Mouse (Mus musculus) embryonic facial prominence, embryonic 13.5 days (tissue): ENCODE data around the gene Glis3. TPM values are rescaled to one million over a fixed set of nuclear protein-coding genes. Genes with fewer than 3 reads are reported as not detected.

Experiments
- ATAC-seq: fragments of 200-750 bp; cut with Nextera tagmentation; 2 replicates; pipeline ENCODE4 v1.8.0; 2017; ENCODE audit warnings: low read depth; ENCODE audit not compliant: insufficient number of reproducible peaks, insufficient read depth, low FRiP score, low TSS enrichment
- H3K27ac ChIP-seq: fragments of 300-500 bp; sonication (generic); 2 replicates; pipeline ENCODE4 v1.5.1; 2015; ENCODE audit warnings: moderate library complexity, mild to moderate bottlenecking, inconsistent platforms
- H3K27me3 ChIP-seq: fragments of 300-500 bp; sonication (generic); 2 replicates; pipeline ENCODE4 v1.6.1; 2015; ENCODE audit warnings: mild to moderate bottlenecking, inconsistent platforms
- H3K36me3 ChIP-seq: fragments of 300-500 bp; sonication (generic); 2 replicates; pipeline ENCODE4 v1.6.1; 2015; ENCODE audit warnings: mild to moderate bottlenecking, inconsistent platforms
- H3K4me1 ChIP-seq: fragments of 300-500 bp; sonication (generic); 2 replicates; pipeline ENCODE4 v1.6.1; 2015; ENCODE audit warnings: inconsistent platforms
- H3K4me2 ChIP-seq: fragments of 300-500 bp; sonication (generic); 2 replicates; pipeline ENCODE4 v1.6.1; 2015; ENCODE audit warnings: moderate library complexity, mild to moderate bottlenecking, inconsistent platforms
- H3K4me3 ChIP-seq: fragments of 300-500 bp; sonication (generic); 2 replicates; pipeline ENCODE4 v1.5.1; 2015; ENCODE audit warnings: mild to moderate bottlenecking, inconsistent platforms
- H3K9ac ChIP-seq: fragments of 300-500 bp; sonication (generic); 2 replicates; pipeline ENCODE4 v1.6.1; 2015; ENCODE audit warnings: mild to moderate bottlenecking, inconsistent platforms
- H3K9me3 ChIP-seq: fragments of 300-500 bp; sonication (generic); 2 replicates; pipeline ENCODE4 v1.6.1; 2016; ENCODE audit warnings: inconsistent platforms
- WGBS: fragments of 180-500 bp; shearing (Covaris S2); methylation state at CpG from one replicate; pipeline ENCODE4 v1.1.7; 2015; ENCODE audit warnings: mixed read lengths; 5-methylcytosine and 5-hydroxymethylcytosine counted together
- polyA plus RNA-seq: library from polyadenylated mRNA; unstranded; fragments of >200 nt; fragmentation: Nextera tagmentation; extraction: Ambion mirVana; gene quantifications from 2 replicates; pipeline ENCODE4 v1.2.1, GENCODE M21; 2015

Gene Glis3
- polyA plus RNA-seq, 1 experiment from 2014 or later: 15.2 TPM

GRCm38 (mm10) chr19:28454331-28454730 is 225.5 kb downstream of the Glis3 start:
- Histone ChIP-seq H3K36me3 (no peaks in the 10 kb centered on the region), H3K4me2 (no peak overlapping the region), H3K4me1 (peaks cover 26% of the 10 kb centered on the region), H3K9me3 (no peaks in the 10 kb centered on the region), H3K9ac (no peak overlapping the region), H3K4me3 (no peak overlapping the region), H3K27ac (no peak overlapping the region), H3K27me3 (no peaks in the 10 kb centered on the region)
- ATAC-seq: no peak
- WGBS: 82% methylated on average over 8 of the region's 8 CpGs

- 0 out of 2 replicates have a peak overlapping the region, but pooled peaks have one; percentile 16 for H3K4me2 ChIP-seq
- no peaks in the 10 kb centered on the region for H3K9me3 ChIP-seq
- H3K36me3 ChIP-seq: no peaks in the 10 kb centered on the region
- H3K27me3 ChIP-seq: no peaks in the 10 kb centered on the region
- H3K4me3 ChIP-seq: no peak overlapping the region
- 0 out of 2 replicates have a peak, but pooled peaks have one; percentile 10 for ATAC-seq
- peak overlapping the region; percentile 22; the same call in 1 of the 2 replicates for H3K27ac ChIP-seq
- WGBS: 39% methylated on average over 12 of the region's 12 CpGs
- H3K9ac ChIP-seq: no peak overlapping the region
- peaks cover 34% of the 10 kb centered on the region for H3K4me1 ChIP-seq
These were observed 226.8 kb downstream of the Glis3 start for GRCm38 (mm10) chr19:28452951-28453520.

- Histone ChIP-seq H3K4me3 (no peak overlapping the region), H3K27ac (no peak overlapping the region), H3K4me2 (no peak overlapping the region), H3K9ac (no peak overlapping the region), H3K27me3 (no peaks in the 10 kb centered on the region), H3K36me3 (no peaks in the 10 kb centered on the region), H3K4me1 (peaks cover 30% of the 10 kb centered on the region), H3K9me3 (no peaks in the 10 kb centered on the region)
- 52% methylated on average over 4 of the region's 4 CpGs for WGBS
- no peak for ATAC-seq
These were observed 231.1 kb downstream of the Glis3 start for GRCm38 (mm10) chr19:28448811-28449210.

GRCm38 (mm10) chr19:28442161-28442560 is 237.7 kb downstream of the Glis3 start:
- H3K36me3 ChIP-seq: no peaks in the 10 kb centered on the region
- H3K9me3 ChIP-seq: no peaks in the 10 kb centered on the region
- H3K27me3 ChIP-seq: no peaks in the 10 kb centered on the region
- no peak overlapping the region for H3K27ac ChIP-seq
- no peak overlapping the region for H3K4me3 ChIP-seq
- no peaks in the 10 kb centered on the region for H3K4me1 ChIP-seq
- ATAC-seq: no peak
- WGBS: 89% methylated on average over 4 of the region's 4 CpGs
- H3K4me2 ChIP-seq: no peak overlapping the region
- H3K9ac ChIP-seq: no peak overlapping the region

GRCm38 (mm10) chr19:28436457-28437148 is 243.3 kb downstream of the Glis3 start:
- ATAC-seq: no peak
- H3K27ac ChIP-seq: no peak overlapping the region

GRCm38 (mm10) chr19:28428220-28428816 is 251.6 kb downstream of the Glis3 start:
- WGBS: 78% methylated on average over 6 of the region's 6 CpGs
- ATAC-seq: no peak
- H3K9me3 ChIP-seq: no peaks in the 10 kb centered on the region
- no peaks in the 10 kb centered on the region for H3K36me3 ChIP-seq
- H3K4me3 ChIP-seq: no peak overlapping the region
- H3K9ac ChIP-seq: no peak overlapping the region
- no peaks in the 10 kb centered on the region for H3K27me3 ChIP-seq
- no peak overlapping the region for H3K4me2 ChIP-seq
- no peaks in the 10 kb centered on the region for H3K4me1 ChIP-seq
- H3K27ac ChIP-seq: no peak overlapping the region

More at GRCm38 (mm10) chr19:28436457-28437148, 243.3 kb downstream of the Glis3 start:
- H3K9ac ChIP-seq: no peak overlapping the region
- H3K4me1 ChIP-seq: peaks cover 4% of the 10 kb centered on the region; the same call in 1 of the 2 replicates
- H3K36me3 ChIP-seq: no peaks in the 10 kb centered on the region
- no peak overlapping the region for H3K4me2 ChIP-seq
- no peaks in the 10 kb centered on the region for H3K9me3 ChIP-seq
- WGBS: 58% methylated on average over 12 of the region's 12 CpGs
- H3K4me3 ChIP-seq: no peak overlapping the region
- no peaks in the 10 kb centered on the region for H3K27me3 ChIP-seq

- Histone ChIP-seq H3K4me1 (no peaks in the 10 kb centered on the region), H3K4me2 (no peak overlapping the region), H3K4me3 (no peak overlapping the region), H3K27ac (no peak overlapping the region), H3K9ac (no peak overlapping the region), H3K36me3 (no peaks in the 10 kb centered on the region), H3K9me3 (no peaks in the 10 kb centered on the region), H3K27me3 (no peaks in the 10 kb centered on the region)
- WGBS: 80% methylated on average over 5 of the region's 5 CpGs
- no peak for ATAC-seq
These were observed 255.7 kb downstream of the Glis3 start for GRCm38 (mm10) chr19:28424180-28424579.

- no peaks in the 10 kb centered on the region for H3K9me3 ChIP-seq
- no peak overlapping the region for H3K9ac ChIP-seq
- no peaks in the 10 kb centered on the region for H3K36me3 ChIP-seq
- H3K4me3 ChIP-seq: no peak overlapping the region
- H3K27ac ChIP-seq: no peak overlapping the region
- ATAC-seq: no peak
- H3K27me3 ChIP-seq: no peaks in the 10 kb centered on the region
- WGBS: 54% methylated on average over 9 of the region's 9 CpGs
- H3K4me1 ChIP-seq: no peaks in the 10 kb centered on the region
- H3K4me2 ChIP-seq: no peak overlapping the region
These were observed 256.9 kb downstream of the Glis3 start for GRCm38 (mm10) chr19:28422939-28423338.

GRCm38 (mm10) chr19:28416069-28416468 is 263.8 kb downstream of the Glis3 start:
- no peak overlapping the region for H3K4me3 ChIP-seq
- WGBS: 60% methylated on average over 5 of the region's 5 CpGs
- H3K27me3 ChIP-seq: no peaks in the 10 kb centered on the region
- no peaks in the 10 kb centered on the region; the same call in 1 of the 2 replicates for H3K36me3 ChIP-seq
- no peak overlapping the region for H3K27ac ChIP-seq
- H3K4me2 ChIP-seq: no peak overlapping the region
- H3K9ac ChIP-seq: no peak overlapping the region
- no peaks in the 10 kb centered on the region for H3K9me3 ChIP-seq
- ATAC-seq: no peak
- H3K4me1 ChIP-seq: no peaks in the 10 kb centered on the region

- H3K27me3 ChIP-seq: no peaks in the 10 kb centered on the region
- ATAC-seq: no peak
- H3K4me1 ChIP-seq: peaks cover 6% of the 10 kb centered on the region; the same call in 1 of the 2 replicates
- no peaks in the 10 kb centered on the region; the same call in 1 of the 2 replicates for H3K36me3 ChIP-seq
- H3K9ac ChIP-seq: no peak overlapping the region
- no peak overlapping the region for H3K4me2 ChIP-seq
- H3K4me3 ChIP-seq: no peak overlapping the region
- H3K27ac ChIP-seq: no peak overlapping the region
- WGBS: 42% methylated on average over 3 of the region's 3 CpGs
- H3K9me3 ChIP-seq: no peaks in the 10 kb centered on the region
These were observed 271.1 kb downstream of the Glis3 start for GRCm38 (mm10) chr19:28408787-28409186.

GRCm38 (mm10) chr19:28402956-28403355 is 276.9 kb downstream of the Glis3 start:
- Histone ChIP-seq H3K4me3 (no peak overlapping the region), H3K4me1 (no peaks in the 10 kb centered on the region), H3K27me3 (no peaks in the 10 kb centered on the region), H3K4me2 (no peak overlapping the region), H3K9ac (no peak overlapping the region), H3K27ac (no peak overlapping the region), H3K9me3 (no peaks in the 10 kb centered on the region), H3K36me3 (no peaks in the 10 kb centered on the region)
- 81% methylated on average over 6 of the region's 6 CpGs for WGBS
- ATAC-seq: no peak

GRCm38 (mm10) chr19:28395584-28395861 is 284.4 kb downstream of the Glis3 start:
- Histone ChIP-seq H3K4me1 (peaks cover 5% of the 10 kb centered on the region; the same call in 1 of the 2 replicates), H3K36me3 (no peaks in the 10 kb centered on the region), H3K27me3 (no peaks in the 10 kb centered on the region), H3K9me3 (no peaks in the 10 kb centered on the region), H3K4me3 (no peak overlapping the region), H3K9ac (no peak overlapping the region), H3K4me2 (no peak overlapping the region), H3K27ac (no peak overlapping the region)
- ATAC-seq: no peak
- WGBS: 83% methylated on average over 1 of the region's 1 CpGs
